Mouse (Mus musculus): ENCODE results near the gene Olfr805. TPM values are rescaled to one million over a fixed set of nuclear protein-coding genes. Genes with fewer than 3 reads are reported as not detected.

The Olfr805 gene
- polyA plus RNA-seq, 1 experiment from 2014 or later: not detected

Small RNA genes lying within 50 kb of the gene (microRNA-seq; reads per million reads assigned to microRNA genes)
- gene Gm24485: not detected

Other genes with a start within 250 kb of the Olfr805 start
- not detected in 2 replicates for gene Olfr789, start 244.6 kb downstream of the Olfr805 start, polyA plus RNA-seq (2016; fragmentation: Nextera tagmentation; extraction: Ambion mirVana)
- not detected in 2 replicates for gene Olfr790, start 230.9 kb downstream of the Olfr805 start, polyA plus RNA-seq (2016; fragmentation: Nextera tagmentation; extraction: Ambion mirVana)
- gene Olfr791, start 207.6 kb downstream of the Olfr805 start, polyA plus RNA-seq (2016; fragmentation: Nextera tagmentation; extraction: Ambion mirVana): not detected in 2 replicates
- gene Olfr792, start 190.2 kb downstream of the Olfr805 start, polyA plus RNA-seq (2016; fragmentation: Nextera tagmentation; extraction: Ambion mirVana): not detected in 2 replicates
- not detected in 2 replicates for gene Olfr794, start 161.7 kb downstream of the Olfr805 start, polyA plus RNA-seq (2016; fragmentation: Nextera tagmentation; extraction: Ambion mirVana)
- not detected in 2 replicates for gene Olfr796, start 116.8 kb downstream of the Olfr805 start, polyA plus RNA-seq (2016; fragmentation: Nextera tagmentation; extraction: Ambion mirVana)
- gene Olfr798, start 101.4 kb downstream of the Olfr805 start, polyA plus RNA-seq (2016; fragmentation: Nextera tagmentation; extraction: Ambion mirVana): not detected in 2 replicates
- not detected in 2 replicates for gene Olfr799, start 91.9 kb downstream of the Olfr805 start, polyA plus RNA-seq (2016; fragmentation: Nextera tagmentation; extraction: Ambion mirVana)
- not detected in 2 replicates for gene Olfr800, start 71.7 kb downstream of the Olfr805 start, polyA plus RNA-seq (2016; fragmentation: Nextera tagmentation; extraction: Ambion mirVana)
- gene Olfr801, start 55.5 kb downstream of the Olfr805 start, polyA plus RNA-seq (2016; fragmentation: Nextera tagmentation; extraction: Ambion mirVana): not detected in 2 replicates
- not detected in 2 replicates for gene Olfr802, start 41.2 kb downstream of the Olfr805 start, polyA plus RNA-seq (2016; fragmentation: Nextera tagmentation; extraction: Ambion mirVana)
- gene Olfr803, start 35.1 kb downstream of the Olfr805 start, polyA plus RNA-seq (2016; fragmentation: Nextera tagmentation; extraction: Ambion mirVana): not detected in 2 replicates
- not detected in 2 replicates for gene Olfr804, start 26.2 kb downstream of the Olfr805 start, polyA plus RNA-seq (2016; fragmentation: Nextera tagmentation; extraction: Ambion mirVana)
- gene Olfr806, start 12.5 kb upstream of the Olfr805 start, polyA plus RNA-seq (2016; fragmentation: Nextera tagmentation; extraction: Ambion mirVana): not detected in 2 replicates
- gene Olfr807, start 28.4 kb upstream of the Olfr805 start, polyA plus RNA-seq (2016; fragmentation: Nextera tagmentation; extraction: Ambion mirVana): not detected in 2 replicates
- not detected in 2 replicates for gene Olfr808, start 36.1 kb upstream of the Olfr805 start, polyA plus RNA-seq (2016; fragmentation: Nextera tagmentation; extraction: Ambion mirVana)
- not detected in 2 replicates for gene Olfr809, start 45.3 kb upstream of the Olfr805 start, polyA plus RNA-seq (2016; fragmentation: Nextera tagmentation; extraction: Ambion mirVana)
- not detected in 2 replicates for gene Olfr810, start 65.5 kb upstream of the Olfr805 start, polyA plus RNA-seq (2016; fragmentation: Nextera tagmentation; extraction: Ambion mirVana)
- not detected in 2 replicates for gene Olfr811, start 75.0 kb upstream of the Olfr805 start, polyA plus RNA-seq (2016; fragmentation: Nextera tagmentation; extraction: Ambion mirVana)
- gene Olfr812, start 116.7 kb upstream of the Olfr805 start, polyA plus RNA-seq (2016; fragmentation: Nextera tagmentation; extraction: Ambion mirVana): not detected in 2 replicates
- gene Olfr813, start 126.0 kb upstream of the Olfr805 start, polyA plus RNA-seq (2016; fragmentation: Nextera tagmentation; extraction: Ambion mirVana): 0.18 TPM in 1 of 2 replicates, not detected in the other
- gene Olfr814, start 150.5 kb upstream of the Olfr805 start, polyA plus RNA-seq (2016; fragmentation: Nextera tagmentation; extraction: Ambion mirVana): not detected in 2 replicates
- gene Olfr815, start 176.5 kb upstream of the Olfr805 start, polyA plus RNA-seq (2016; fragmentation: Nextera tagmentation; extraction: Ambion mirVana): not detected in 2 replicates
- gene Olfr816, start 186.2 kb upstream of the Olfr805 start, polyA plus RNA-seq (2016; fragmentation: Nextera tagmentation; extraction: Ambion mirVana): not detected in 2 replicates
- gene Olfr818, start 219.7 kb upstream of the Olfr805 start, polyA plus RNA-seq (2016; fragmentation: Nextera tagmentation; extraction: Ambion mirVana): not detected in 2 replicates
- gene Olfr819, start 237.9 kb upstream of the Olfr805 start, polyA plus RNA-seq (2016; fragmentation: Nextera tagmentation; extraction: Ambion mirVana): not detected in 2 replicates
- not detected in 2 replicates for gene Olfr247, start 246.8 kb upstream of the Olfr805 start, polyA plus RNA-seq (2016; fragmentation: Nextera tagmentation; extraction: Ambion mirVana)